Mouse (Mus musculus) liver, embryonic 12.5 days (tissue): Measurements from ENCODE around the gene Fscn1. TPM values are rescaled to one million over a fixed set of nuclear protein-coding genes. Genes with fewer than 3 reads are reported as not detected.

Source experiments
- polyA plus RNA-seq: library from polyadenylated mRNA; unstranded; fragments of >200 nt; fragmentation: Nextera tagmentation; extraction: Ambion mirVana; gene quantifications from 2 replicates; pipeline ENCODE4 v1.2.1, GENCODE M21; 2016

Fscn1 gene
- polyA plus RNA-seq, 1 experiment from 2014 or later, result 69.1 TPM

Other genes starting within 250 kb of the Fscn1 start
- 8.8 and 8.9 TPM in 2 replicates for gene Tnrc18, start 142.7 kb upstream of the Fscn1 start, polyA plus RNA-seq
- 5.8 and 6.1 TPM in 2 replicates for gene Fbxl18, start 64.9 kb upstream of the Fscn1 start, polyA plus RNA-seq
- 7,775 and 7,997 TPM in 2 replicates for gene Actb, start 53.6 kb upstream of the Fscn1 start, polyA plus RNA-seq
- gene Rnf216, start 152.7 kb downstream of the Fscn1 start, polyA plus RNA-seq, result 28.5 and 30.1 TPM in 2 replicates
- gene Olfr718-ps1, start 187.2 kb downstream of the Fscn1 start, polyA plus RNA-seq, result not detected in 2 replicates
- gene Rbak, start 220.4 kb downstream of the Fscn1 start, polyA plus RNA-seq, result 3.5 and 3.7 TPM in 2 replicates
- gene Spdye4b, start 220.7 kb downstream of the Fscn1 start, polyA plus RNA-seq, result not detected in 2 replicates